Mouse (Mus musculus): ENCODE data around the gene Gm20715.

- TF ChIP-seq CTCF (IDR thresholded peaks at IDR 0.05; ENCODE audit: extremely low read depth, insufficient read depth, low read length) (no peak), POLR2A (IDR thresholded peaks at IDR 0.05; ENCODE audit: extremely low read depth, insufficient read depth, low read length) (no peak)
Measured at GRCm38 (mm10) chr7:6386995-6387394, 23.1 kb upstream of the Gm20715 start.
